Mouse (Mus musculus) urinary bladder, postnatal 36 days (tissue): ENCODE data around the gene Sod3.

Source experiments
- DNase-seq, 2 experiments: peaks; one replicate each; pipeline ENCODE4 v3.0.0; 2022; ENCODE audit warnings: low spot score in 2 of 2, mixed read lengths in 1 of 2

Gene Sod3

DNA sequence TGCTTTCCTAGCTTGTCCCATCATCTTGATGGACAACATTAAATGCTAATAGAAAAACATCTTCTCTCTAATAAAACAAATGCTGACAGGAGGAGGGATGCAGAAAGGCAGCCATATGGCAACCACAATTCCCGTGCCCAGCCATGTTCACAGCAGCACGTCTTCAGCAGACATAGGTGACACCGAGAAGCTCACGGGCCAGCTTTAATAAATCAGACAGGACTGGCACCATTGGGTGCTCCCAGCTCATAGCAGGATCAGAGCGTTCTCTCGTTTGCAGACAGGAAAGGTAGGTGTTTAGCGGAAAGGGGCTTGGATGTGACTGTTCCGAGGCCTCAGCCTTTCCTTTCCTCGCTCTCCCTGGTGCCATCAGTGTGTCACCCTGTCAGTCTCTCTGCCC lies 12.3 kb downstream of the Sod3 start:
- no peak for DNase-seq

GRCm38 (mm10) chr5:52382837-52383236 lies 19.2 kb downstream of the Sod3 start:
- no peak for DNase-seq

DNA sequence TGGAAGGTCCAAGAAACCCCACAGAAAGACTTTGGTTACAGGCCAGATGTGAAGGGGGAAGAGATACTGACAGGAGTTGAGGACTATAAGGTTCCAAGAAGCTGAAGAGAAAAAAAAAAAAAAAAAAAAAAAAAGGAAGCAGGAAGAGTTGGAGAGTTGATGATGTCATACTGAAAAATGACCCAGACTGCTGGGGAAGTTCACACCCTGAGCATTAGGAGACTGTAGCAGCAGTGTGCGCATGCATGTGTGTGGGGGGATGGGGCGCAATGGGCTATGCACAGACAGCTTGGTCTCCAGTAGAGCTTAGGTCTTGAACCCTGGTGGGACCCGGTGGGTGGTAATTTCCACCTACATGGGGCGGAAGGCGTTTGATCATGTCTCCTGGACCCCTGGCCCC lies 20.2 kb downstream of the Sod3 start:
- no peak for DNase-seq

DNA sequence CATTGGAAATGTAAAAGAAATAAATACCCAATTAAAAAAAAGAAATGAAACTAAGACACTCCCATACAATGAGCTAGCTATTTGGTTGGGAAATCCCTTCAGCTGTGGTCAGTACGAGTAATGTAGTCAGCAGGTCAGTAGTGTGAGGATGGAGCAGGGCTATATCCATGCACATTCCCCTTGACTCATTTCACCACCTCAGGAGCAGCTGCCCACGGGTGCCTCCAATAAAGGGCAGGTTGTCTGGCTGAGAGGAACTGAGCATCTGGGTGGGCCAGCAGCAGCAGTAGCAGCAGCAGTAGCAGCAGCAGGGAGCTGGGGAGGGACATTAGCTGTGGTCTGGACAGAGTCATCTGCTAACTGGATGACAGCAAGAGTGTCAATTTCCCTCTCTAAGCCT lies 22.4 kb downstream of the Sod3 start:
- no peak for DNase-seq

GRCm38 (mm10) chr5:52388092-52388749 lies 24.6 kb downstream of the Sod3 start:
- DNase-seq: no peak

DNA sequence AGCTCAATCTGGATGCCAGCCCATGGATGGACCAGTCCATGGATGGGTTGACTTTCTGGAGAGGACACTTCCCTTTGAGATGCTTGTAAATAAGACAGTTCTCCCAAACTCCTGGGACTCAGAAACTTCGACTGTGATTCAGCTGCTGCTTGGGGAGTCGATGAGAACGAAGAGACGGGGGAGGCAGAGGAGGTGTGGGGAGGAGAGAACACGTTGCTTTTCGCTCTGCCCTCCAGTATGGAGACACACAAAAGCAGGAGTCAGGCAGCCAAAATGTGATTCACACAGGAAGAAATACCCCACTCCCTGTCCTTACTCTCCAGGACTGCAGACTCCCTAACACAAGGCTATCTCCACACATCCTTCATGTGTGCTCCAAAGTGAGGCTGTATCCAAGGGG lies 26.8 kb downstream of the Sod3 start:
- DNase-seq: no peak

DNA sequence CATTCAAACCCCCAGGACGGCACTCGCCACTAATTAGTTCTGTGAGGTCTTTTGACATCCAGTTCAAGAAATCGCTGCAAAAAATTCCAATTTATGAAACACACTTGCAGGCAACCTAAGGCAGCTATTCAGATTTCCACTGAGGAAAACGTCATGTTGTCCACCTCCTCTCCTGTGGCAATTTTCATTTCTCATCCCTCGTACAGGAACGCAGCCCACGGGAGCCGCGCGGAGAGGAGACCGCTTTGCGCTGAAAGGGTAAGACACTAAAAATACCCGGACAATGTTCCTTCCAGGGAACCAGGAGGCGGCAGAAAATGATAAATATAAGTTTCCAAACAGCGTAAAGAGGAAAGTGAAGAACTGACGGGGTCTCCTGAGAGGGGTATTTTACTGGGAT lies 27.9 kb downstream of the Sod3 start:
- DNase-seq: no peak

- DNase-seq: no peak
Observed at GRCm38 (mm10) chr5:52393756-52394155, 30.2 kb downstream of the Sod3 start.

DNA sequence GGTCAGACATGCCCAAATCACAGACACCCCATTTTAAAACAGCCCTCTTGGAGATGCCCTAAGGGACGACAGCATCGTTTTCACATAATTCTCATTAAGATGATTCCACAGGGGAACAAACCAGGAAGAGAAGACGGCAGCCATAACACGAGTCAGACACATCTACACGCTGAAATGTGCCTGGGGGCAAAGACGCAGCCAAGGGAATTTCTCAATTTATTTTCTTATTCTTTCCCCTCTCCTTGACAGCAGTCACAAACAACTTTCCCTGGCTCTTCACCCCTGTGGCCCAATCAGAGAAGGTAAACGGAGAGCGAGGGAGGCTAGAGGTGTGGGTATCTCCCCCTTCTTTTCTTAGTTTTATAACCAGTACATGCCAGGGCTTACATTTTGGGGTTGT lies 40.8 kb downstream of the Sod3 start:
- DNase-seq: no peak

DNA sequence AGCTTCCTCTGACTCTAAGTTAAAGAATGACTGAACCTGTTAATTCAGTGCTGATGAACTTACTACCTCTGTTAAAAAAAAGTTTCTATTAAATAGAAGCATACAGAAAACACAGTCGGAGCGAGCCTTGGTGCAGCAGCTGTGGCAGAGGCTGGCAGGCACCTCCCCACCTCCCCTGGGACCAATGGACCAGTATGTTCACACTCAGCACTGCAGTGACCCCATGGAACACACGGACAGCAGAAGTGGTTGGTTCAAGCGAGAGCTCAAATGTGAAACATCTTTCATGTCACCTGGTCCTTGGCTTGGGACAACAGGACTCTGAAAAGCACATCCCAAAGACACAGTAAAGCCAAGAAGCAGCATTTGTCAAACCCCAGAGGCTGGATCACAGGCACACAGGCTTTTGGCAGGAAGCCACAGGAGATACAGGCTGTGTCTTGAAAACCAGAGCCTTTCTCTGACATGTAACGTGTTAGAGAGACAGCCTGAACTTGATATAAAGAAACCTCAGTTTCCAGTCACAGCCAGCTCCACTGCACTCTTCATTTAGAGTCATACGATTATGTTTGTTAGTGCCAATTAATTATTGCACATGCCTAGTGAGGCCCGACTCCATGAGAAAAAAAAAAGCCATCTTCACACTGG lies 45.2 kb downstream of the Sod3 start:
- no peak for DNase-seq

GRCm38 (mm10) chr5:52410197-52410596 lies 46.6 kb downstream of the Sod3 start:
- DNase-seq: no peak

DNA sequence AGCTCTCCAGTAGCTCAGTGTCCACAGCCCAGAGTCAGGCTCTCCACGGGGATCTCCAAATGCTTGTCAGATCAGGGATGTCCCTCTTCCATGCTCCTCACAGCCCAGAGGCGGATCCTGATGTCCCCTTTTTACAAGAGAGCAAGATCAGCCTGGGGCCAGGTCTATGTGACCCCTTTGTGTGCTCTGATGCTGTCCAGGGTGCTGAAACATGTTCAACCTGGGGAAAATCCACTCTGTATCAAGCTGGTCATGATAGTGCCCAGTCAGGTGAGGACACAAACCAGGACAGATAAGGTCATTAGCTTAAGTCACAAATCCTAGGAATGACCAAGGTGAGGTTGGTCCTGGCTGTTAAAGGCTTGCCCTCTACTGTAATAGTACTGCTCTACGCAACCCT lies 48.0 kb downstream of the Sod3 start:
- no peak for DNase-seq

DNA sequence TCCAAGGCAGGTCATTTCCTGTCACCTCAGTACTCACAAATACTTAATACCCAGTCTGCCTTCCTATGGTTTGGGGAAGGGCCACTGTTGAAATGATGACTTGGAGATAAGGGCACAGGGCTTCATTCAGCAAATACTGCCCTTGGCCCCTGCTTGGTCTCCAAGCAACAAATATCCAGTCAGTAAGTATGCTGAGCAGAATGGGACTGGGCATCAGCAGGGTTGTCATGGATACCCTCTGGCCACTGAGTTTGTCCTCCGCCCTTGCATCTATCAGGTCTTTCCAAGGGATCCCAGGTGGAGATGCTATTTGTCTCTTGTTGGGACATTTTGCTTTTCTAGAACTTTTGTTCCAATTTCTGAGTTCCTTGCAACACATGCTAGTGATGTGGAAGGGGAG lies 51.6 kb downstream of the Sod3 start:
- DNase-seq: no peak

DNA sequence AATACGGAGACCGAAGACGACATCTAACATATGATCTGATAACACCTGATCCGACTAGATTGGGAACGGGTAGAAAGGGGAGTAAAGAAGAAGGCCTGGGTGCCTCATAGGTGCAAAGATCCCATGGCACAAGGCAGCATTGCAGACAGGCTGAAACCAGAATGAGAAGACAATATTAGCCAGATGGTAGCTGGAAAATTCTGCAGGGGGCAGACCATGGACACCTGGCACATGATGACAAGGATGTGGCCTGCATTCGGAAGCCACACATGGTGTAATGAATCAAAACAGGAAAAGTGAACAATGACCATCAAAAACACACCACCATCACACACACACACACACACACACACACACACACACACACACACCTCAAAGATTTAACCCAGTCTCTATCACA lies 52.3 kb downstream of the Sod3 start:
- DNase-seq: no peak

- DNase-seq: peak in 1 of 2 experiments; percentile 9
Observed at GRCm38 (mm10) chr5:52416485-52416884, 52.9 kb downstream of the Sod3 start.
